Mouse (Mus musculus) stomach, postnatal 0 days (tissue): ENCODE results near the gene Xpo4. TPM values are rescaled to one million over a fixed set of nuclear protein-coding genes. Genes with fewer than 3 reads are reported as not detected.

Experiments
- ATAC-seq: fragments of 200-750 bp; cut with Nextera tagmentation; 2 replicates; pipeline ENCODE4 v1.8.0; 2017; ENCODE audit not compliant: low FRiP score, low TSS enrichment
- DNase-seq: peaks from one replicate; pipeline ENCODE4 v3.0.0-alpha.2; 2016; ENCODE audit warnings: low spot score
- H3K27ac ChIP-seq: fragments of 300-500 bp; sonication (generic); replicated peaks from 2 replicates; pipeline ENCODE4 v1.5.1; 2014; ENCODE audit warnings: mild to moderate bottlenecking, control low read depth
- H3K27me3 ChIP-seq: fragments of 300-500 bp; sonication (generic); 2 replicates; pipeline ENCODE4 v1.6.1; 2014; ENCODE audit warnings: low read length; ENCODE audit not compliant: control insufficient read depth, insufficient read depth
- H3K36me3 ChIP-seq: fragments of 300-500 bp; sonication (generic); 2 replicates; pipeline ENCODE4 v1.6.1; 2014; ENCODE audit warnings: low read length, mixed read lengths; ENCODE audit not compliant: control insufficient read depth, insufficient read depth
- H3K4me1 ChIP-seq: fragments of 300-500 bp; sonication (generic); replicated peaks from 2 replicates; pipeline ENCODE4 v1.6.1; 2014; ENCODE audit warnings: antibody characterized with exemption; ENCODE audit not compliant: control insufficient read depth, insufficient read depth
- H3K4me2 ChIP-seq: fragments of 300-500 bp; sonication (generic); replicated peaks from 2 replicates; pipeline ENCODE4 v1.6.1; 2014; ENCODE audit warnings: low read depth, mild to moderate bottlenecking, control low read depth, moderate library complexity
- H3K4me3 ChIP-seq: fragments of 300-500 bp; sonication (generic); 2 replicates; pipeline ENCODE4 v1.5.1; 2014; ENCODE audit warnings: low read depth, low read length, control low read depth
- H3K9ac ChIP-seq: fragments of 300-500 bp; sonication (generic); 2 replicates; pipeline ENCODE4 v1.6.1; 2014; ENCODE audit warnings: mild to moderate bottlenecking, low read length, control low read depth, mixed read lengths
- H3K9me3 ChIP-seq: fragments of 300-500 bp; sonication (generic); 2 replicates; pipeline ENCODE4 v1.6.1; 2016; ENCODE audit warnings: low read length; ENCODE audit not compliant: control insufficient read depth
- CTCF ChIP-seq: IDR thresholded peaks from 2 replicates; pipeline ENCODE4 v1.5.1; 2016; ENCODE audit warnings: antibody characterized with exemption, low read depth, mild to moderate bottlenecking, moderate library complexity
- EP300 ChIP-seq: optimal IDR thresholded peaks from 2 replicates; pipeline ENCODE3; 2016; ENCODE audit warnings: antibody characterized with exemption
- WGBS: fragments of 180-500 bp; shearing (Covaris S2); extraction: QIAGEN DNeasy Blood & Tissue Kit; methylation state at CpG from one replicate; pipeline ENCODE4 v1.1.7; 2014; 5-methylcytosine and 5-hydroxymethylcytosine counted together
- polyA plus RNA-seq: library from polyadenylated mRNA; unstranded; fragments of >200 nt; fragmentation: Nextera tagmentation; extraction: Ambion mirVana; gene quantifications from 2 replicates; pipeline ENCODE4 v1.2.1, GENCODE M21; 2015

The Xpo4 gene
- polyA plus RNA-seq, 1 experiment from 2014 or later: 7.9 TPM

DNA sequence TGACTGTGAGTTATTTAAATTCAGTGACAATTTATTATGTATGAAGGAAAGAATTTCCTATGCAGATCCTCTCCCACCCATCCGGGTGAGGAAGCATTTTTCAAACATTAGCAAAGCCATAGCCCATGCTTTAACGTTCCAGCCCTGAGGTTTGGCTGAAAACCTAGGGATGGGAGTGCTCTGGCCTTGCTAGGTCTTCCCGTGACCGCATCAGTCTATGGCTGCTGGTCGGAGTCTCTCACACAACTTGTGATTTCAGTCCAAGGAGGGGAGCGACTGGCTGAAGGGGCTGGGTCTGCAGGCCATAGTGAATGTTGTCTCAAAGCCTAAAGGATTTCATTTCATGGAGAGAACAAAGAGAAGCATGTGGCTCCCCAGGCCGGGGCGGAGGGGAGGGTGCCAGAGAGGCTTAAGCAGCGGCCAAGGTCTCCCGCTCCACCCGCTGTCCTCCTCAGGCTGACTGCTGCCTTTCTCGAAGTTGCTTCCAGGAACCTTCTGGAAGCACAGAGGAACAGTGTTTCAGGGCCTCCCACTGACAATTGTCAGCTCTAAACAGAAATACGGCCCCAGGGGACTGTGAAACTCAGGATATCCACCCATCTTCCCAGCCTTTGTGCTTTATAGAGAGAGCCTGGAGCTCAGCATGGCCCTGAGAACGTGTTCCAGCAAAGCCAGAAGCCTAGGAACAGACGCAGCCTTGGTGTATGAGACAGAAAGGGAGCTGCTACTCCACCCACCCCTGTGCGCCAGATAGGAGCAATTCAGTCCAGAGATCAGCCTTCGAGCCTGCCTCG, 42.1 kb upstream of the Xpo4 start:
- 0 out of 2 replicates have a peak, but pooled peaks cover 2% of the 10 kb centered on the region for H3K4me1 ChIP-seq
- peak; percentile 40 for DNase-seq
- no peaks in the 10 kb centered on the region for H3K9me3 ChIP-seq
- H3K9ac ChIP-seq: peak overlapping the region; percentile 47
- no peak overlapping the region for H3K4me3 ChIP-seq
- H3K27ac ChIP-seq: peak overlapping the region; percentile 81
- ATAC-seq: peak; percentile 56; the same call in 1 of the 2 replicates
- TF ChIP-seq CTCF (no peak), EP300 (no peak)
- H3K27me3 ChIP-seq: no peaks in the 10 kb centered on the region
- 24% methylated on average over 18 of the region's 18 CpGs for WGBS
- H3K4me2 ChIP-seq: peak overlapping the region; percentile 27
- H3K36me3 ChIP-seq: 0 out of 2 replicates have a peak, but pooled peaks cover 3% of the 10 kb centered on the region

GRCm38 (mm10) chr14:57706760-57707099, 41.5 kb upstream of the Xpo4 start:
- Histone ChIP-seq H3K36me3 (0 out of 2 replicates have a peak, but pooled peaks cover 3% of the 10 kb centered on the region), H3K27me3 (no peaks in the 10 kb centered on the region), H3K4me3 (no peak overlapping the region), H3K4me1 (0 out of 2 replicates have a peak, but pooled peaks cover 2% of the 10 kb centered on the region), H3K9ac (no peak overlapping the region), H3K4me2 (no peak overlapping the region), H3K27ac (peak overlapping the region; percentile 81; the same call in 1 of the 2 replicates), H3K9me3 (no peaks in the 10 kb centered on the region)
- WGBS: 72% methylated on average over 4 of the region's 4 CpGs
- TF ChIP-seq EP300 (no peak), CTCF (no peak)
- no peak for DNase-seq
- no peak for ATAC-seq

GRCm38 (mm10) chr14:57705759-57706158, 40.5 kb upstream of the Xpo4 start:
- DNase-seq (no peak), ATAC-seq (no peak)
- 0 out of 2 replicates have a peak, but pooled peaks cover 2% of the 10 kb centered on the region for H3K4me1 ChIP-seq
- no peak overlapping the region for H3K27ac ChIP-seq
- TF ChIP-seq CTCF: no peak
- TF ChIP-seq EP300: no peak
- 81% methylated on average over 4 of the region's 4 CpGs for WGBS
- H3K36me3 ChIP-seq: 0 out of 2 replicates have a peak, but pooled peaks cover 3% of the 10 kb centered on the region
- no peak overlapping the region for H3K9ac ChIP-seq
- no peak overlapping the region for H3K4me3 ChIP-seq
- no peaks in the 10 kb centered on the region for H3K9me3 ChIP-seq
- H3K27me3 ChIP-seq: no peaks in the 10 kb centered on the region
- H3K4me2 ChIP-seq: no peak overlapping the region

DNA sequence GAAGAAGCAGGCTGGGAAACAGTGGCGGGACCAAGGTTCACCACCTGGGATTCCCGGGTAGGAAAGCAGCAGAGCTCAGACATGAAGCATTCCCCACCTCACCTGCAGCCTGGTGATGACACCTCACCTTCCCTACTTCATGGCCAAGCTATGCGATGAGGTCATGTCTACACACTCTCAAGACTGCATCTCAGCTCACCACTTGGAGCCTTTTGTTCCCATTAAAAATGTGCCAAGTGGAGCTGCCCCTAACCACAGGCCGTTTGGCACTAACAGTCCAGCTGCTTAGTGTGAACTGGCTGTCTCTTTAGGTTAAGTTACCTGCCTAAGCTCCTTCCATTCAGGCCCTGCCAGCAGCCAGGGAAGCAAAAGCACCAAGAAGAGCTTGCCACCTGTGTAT, 39.8 kb upstream of the Xpo4 start:
- Histone ChIP-seq H3K27ac (no peak overlapping the region), H3K4me1 (0 out of 2 replicates have a peak, but pooled peaks cover 2% of the 10 kb centered on the region), H3K9me3 (no peaks in the 10 kb centered on the region), H3K9ac (no peak overlapping the region), H3K4me3 (no peak overlapping the region), H3K4me2 (no peak overlapping the region), H3K36me3 (0 out of 2 replicates have a peak, but pooled peaks cover 6% of the 10 kb centered on the region), H3K27me3 (no peaks in the 10 kb centered on the region)
- ATAC-seq (no peak), DNase-seq (no peak)
- no peak for TF ChIP-seq CTCF
- no peak for TF ChIP-seq EP300
- 86% methylated on average over 4 of the region's 4 CpGs for WGBS

DNA sequence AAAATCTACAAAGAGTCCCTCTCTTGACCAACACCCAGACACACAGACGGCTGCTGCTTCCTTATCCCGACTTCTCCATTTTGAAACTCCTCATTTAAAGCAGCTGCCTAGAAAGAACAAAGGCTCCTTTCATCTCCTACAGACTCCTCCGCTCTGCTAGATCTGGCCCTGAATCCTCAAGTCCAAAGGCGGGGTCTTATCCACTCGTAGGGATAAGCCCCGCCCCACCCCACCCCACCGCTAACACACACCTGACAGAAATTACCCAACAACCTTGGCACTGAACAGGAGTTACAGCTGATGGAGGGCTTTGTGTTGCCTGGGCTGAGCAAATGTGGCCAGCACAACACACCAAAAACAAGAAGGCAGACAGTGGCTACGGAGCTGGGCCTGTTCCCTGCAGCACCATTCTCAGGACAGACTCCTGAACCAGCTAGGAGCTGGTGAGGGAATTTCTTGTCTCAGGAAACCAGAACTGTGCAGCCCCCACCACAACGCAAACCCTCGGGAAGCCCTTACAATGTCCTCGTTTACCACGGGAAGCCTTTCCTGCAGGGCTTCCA, 36.8 kb upstream of the Xpo4 start:
- no peak overlapping the region for H3K9ac ChIP-seq
- DNase-seq (peak; percentile 51), ATAC-seq (peak; percentile 72; the same call in 1 of the 2 replicates)
- H3K4me2 ChIP-seq: no peak overlapping the region
- no peak overlapping the region for H3K27ac ChIP-seq
- peaks cover 16% of the 10 kb centered on the region; the same call in 1 of the 2 replicates for H3K36me3 ChIP-seq
- no peaks in the 10 kb centered on the region for H3K9me3 ChIP-seq
- H3K4me1 ChIP-seq: no peaks in the 10 kb centered on the region
- 65% methylated on average over 12 of the region's 12 CpGs for WGBS
- no peaks in the 10 kb centered on the region for H3K27me3 ChIP-seq
- no peak overlapping the region for H3K4me3 ChIP-seq
- TF ChIP-seq EP300 (no peak), CTCF (no peak)
